Mouse (Mus musculus) CH12.LX (cell line): ENCODE measurements around the gene Suco. TPM values are rescaled to one million over a fixed set of nuclear protein-coding genes. Genes with fewer than 3 reads are reported as not detected.

ENCODE experiments used
- DNase-seq: peaks from one replicate; pipeline ENCODE4 v3.0.0-alpha.2; 2013; ENCODE audit errors: extremely low read depth
- H3K27ac ChIP-seq: 2 replicates; pipeline ENCODE4 v1.5.1; 2012; ENCODE audit warnings: low read depth, mild to moderate bottlenecking, control low read depth, moderate library complexity; ENCODE audit not compliant: insufficient read depth
- H3K27me3 ChIP-seq: replicated peaks from 2 replicates; pipeline ENCODE3; 2012; ENCODE audit warnings: inconsistent platforms
- H3K36me3 ChIP-seq, 2 experiments: replicated peaks in 1 of 2; 2 replicates each; pipeline versions ENCODE3 to v1.6.1; 2012; ENCODE audit warnings: inconsistent platforms in 1 of 2, low read length in 1 of 2, mild to moderate bottlenecking in 1 of 2, mixed read lengths in 1 of 2, moderate library complexity in 1 of 2; ENCODE audit not compliant: control insufficient read depth in 1 of 2, insufficient read depth in 1 of 2
- H3K4me1 ChIP-seq, 2 experiments: 2 replicates each; pipeline ENCODE4 v1.6.1; 2012; ENCODE audit warnings: inconsistent platforms in 1 of 2, moderate library complexity in 1 of 2; ENCODE audit not compliant: insufficient read depth in 2 of 2, control insufficient read depth in 1 of 2
- H3K4me2 ChIP-seq: 2 replicates; pipeline ENCODE4 v1.6.1; 2012; ENCODE audit warnings: low read depth, mild to moderate bottlenecking, control low read depth; ENCODE audit not compliant: poor library complexity, insufficient read depth, severe bottlenecking
- H3K4me3 ChIP-seq, 3 experiments: fragments of 150-350 bp in 1 of 3; sonication (generic) in 1 of 3; replicated peaks in 1 of 3; 2 replicates each; pipeline versions ENCODE3 to v1.5.1; 2011 to 2012; ENCODE audit warnings: low read depth in 2 of 3, low read length in 2 of 3, mild to moderate bottlenecking in 2 of 3, moderate library complexity in 2 of 3, control low read depth in 1 of 3, improper control_type of control experiment in 1 of 3, inconsistent platforms in 1 of 3, mixed read lengths in 1 of 3; ENCODE audit not compliant: poor library complexity in 1 of 3
- H3K79me2 ChIP-seq: replicated peaks from 2 replicates; pipeline ENCODE4 v1.6.1; 2012; ENCODE audit warnings: mild to moderate bottlenecking, moderate library complexity; ENCODE audit not compliant: control insufficient read depth, poor library complexity, insufficient read depth, severe bottlenecking; ENCODE audit errors: extremely low read depth
- H3K9ac ChIP-seq: 2 replicates; pipeline ENCODE4 v1.6.1; 2012; ENCODE audit warnings: low read depth, mild to moderate bottlenecking, control low read depth, moderate library complexity; ENCODE audit not compliant: insufficient read depth
- H3K9me3 ChIP-seq: replicated peaks from 2 replicates; pipeline ENCODE3; 2012; ENCODE audit warnings: low read length, inconsistent platforms, mixed read lengths
- ELF1 ChIP-seq: IDR thresholded peaks from 2 replicates; pipeline ENCODE4 v1.6.1; 2014; ENCODE audit warnings: low read depth, mild to moderate bottlenecking, inconsistent platforms, low read length, improper control_type of control experiment
- GABPA ChIP-seq: IDR thresholded peaks from 2 replicates; pipeline ENCODE4 v1.6.1; 2012; ENCODE audit warnings: low read depth, low read length, improper control_type of control experiment, inconsistent platforms; ENCODE audit not compliant: insufficient replicate concordance
- HCFC1 ChIP-seq: IDR thresholded peaks from 2 replicates; pipeline ENCODE4 v1.6.1; 2012; ENCODE audit warnings: low read depth, mild to moderate bottlenecking, inconsistent platforms, low read length, improper control_type of control experiment
- IRF4 ChIP-seq: IDR thresholded peaks from 2 replicates; pipeline ENCODE4 v1.6.1; 2014; ENCODE audit warnings: low read depth, mild to moderate bottlenecking, inconsistent platforms, low read length, improper control_type of control experiment
- JUND ChIP-seq: conservative IDR thresholded peaks from 2 replicates; pipeline ENCODE4 v1.6.1; 2011; ENCODE audit warnings: low read depth, low read length, improper control_type of control experiment
- KAT2A ChIP-seq: IDR thresholded peaks from 2 replicates; pipeline ENCODE4 v1.6.1; 2012; ENCODE audit warnings: low read length, improper control_type of control experiment, inconsistent platforms; ENCODE audit not compliant: insufficient replicate concordance
- MXI1 ChIP-seq: IDR thresholded peaks from 2 replicates; pipeline ENCODE4 v1.6.1; 2011; ENCODE audit warnings: mild to moderate bottlenecking, low read depth, low read length, improper control_type of control experiment
- MYC ChIP-seq: IDR thresholded peaks from 2 replicates; pipeline ENCODE4 v1.6.1; 2011; ENCODE audit warnings: low read depth, mild to moderate bottlenecking, improper control_type of control experiment, low read length
- NRF1 ChIP-seq: IDR thresholded peaks from 2 replicates; pipeline ENCODE4 v1.6.1; 2014; ENCODE audit warnings: low read depth, mild to moderate bottlenecking, inconsistent platforms, low read length, improper control_type of control experiment, moderate library complexity
- PAX5 ChIP-seq: IDR thresholded peaks from 2 replicates; pipeline ENCODE4 v1.6.1; 2012; ENCODE audit warnings: low read length, inconsistent platforms, mixed read lengths
- POLR2A ChIP-seq: IDR thresholded peaks from 2 replicates; pipeline ENCODE4 v1.6.1; 2011; ENCODE audit warnings: low read depth, mild to moderate bottlenecking, improper control_type of control experiment, low read length
- POLR2AphosphoS2 ChIP-seq: IDR thresholded peaks from 2 replicates; pipeline ENCODE4 v1.6.1; 2011; ENCODE audit warnings: low read depth, low read length, improper control_type of control experiment
- RAD21 ChIP-seq: IDR thresholded peaks from 2 replicates; pipeline ENCODE4 v1.6.1; 2011; ENCODE audit warnings: low read depth, mild to moderate bottlenecking, low read length, improper control_type of control experiment, moderate library complexity
- SIN3A ChIP-seq: IDR thresholded peaks from 2 replicates; pipeline ENCODE4 v1.6.1; 2012; ENCODE audit warnings: low read length, improper control_type of control experiment, inconsistent platforms
- SMC3 ChIP-seq: IDR thresholded peaks from 2 replicates; pipeline ENCODE4 v1.6.1; 2011; ENCODE audit warnings: low read depth, low read length, improper control_type of control experiment
- TBP ChIP-seq: conservative IDR thresholded peaks from 2 replicates; pipeline ENCODE4 v1.6.1; 2011; ENCODE audit warnings: low read depth, low read length, improper control_type of control experiment
- USF1 ChIP-seq: IDR thresholded peaks from 2 replicates; pipeline ENCODE4 v1.6.1; 2014; ENCODE audit warnings: low read depth, mild to moderate bottlenecking, inconsistent platforms, low read length, improper control_type of control experiment
- ZKSCAN1 ChIP-seq: IDR thresholded peaks from 2 replicates; pipeline ENCODE4 v1.6.1; 2012; ENCODE audit warnings: low read depth, inconsistent platforms, low read length, improper control_type of control experiment, borderline replicate concordance
- ZMIZ1 ChIP-seq: IDR thresholded peaks from 2 replicates; pipeline ENCODE4 v1.6.1; 2012; ENCODE audit warnings: low read depth, mild to moderate bottlenecking, inconsistent platforms, low read length, improper control_type of control experiment
- ZNF384 ChIP-seq: IDR thresholded peaks from 2 replicates; pipeline ENCODE4 v1.6.1; 2012; ENCODE audit warnings: low read depth, low read length, improper control_type of control experiment, inconsistent platforms
- dilution Hi-C: fragments of 300-500 bp; cut with MboI; formaldehyde crosslinking; loops from 2 replicates; pipeline ENCODE4 v1.14.3; 2020; ENCODE audit warnings: low sequenced_read_pairs; ENCODE audit not compliant: extremely low pct_unique_long_range_greater_than_20kb, extremely low pct_ligation_motif_present
- in situ Hi-C: fragments of 300-500 bp; cut with MboI; formaldehyde crosslinking; loops from 3 replicates; pipeline ENCODE4 v1.14.3; 2019; ENCODE audit warnings: low sequenced_read_pairs, low pct_ligation_motif_present, low pct_unique_long_range_greater_than_20kb, mixed read lengths
- polyA plus RNA-seq: library from polyadenylated mRNA; unstranded; fragments of >175 nt; gene quantifications from 2 replicates; pipeline ENCODE4 v1.2.1, GENCODE M21; 2012; ENCODE audit warnings: low read depth; ENCODE audit not compliant: insufficient read length
- total RNA-seq, 2 experiments: library from RNA; depleted of rRNA; stranded (reverse); fragments of 300-350 nt in 1 of 2; fragments of >200 nt in 1 of 2; gene quantifications; 2 replicates each; pipeline ENCODE4 v1.2.3; 2012 to 2014

The Suco gene
- total and polyA plus RNA-seq, 3 experiments = 21.8 to 41.9 (median 36.1) TPM

GRCm38 (mm10) chr1:161781594-161781993 lies 94.9 kb downstream of the Suco start:
- in situ Hi-C loops = no loop called here

GRCm38 (mm10) chr1:161779057-161779456 lies 97.4 kb downstream of the Suco start:
- DNase-seq = no peak
- in situ Hi-C loops = no loop called here

More at GRCm38 (mm10) chr1:161781594-161781993, 94.9 kb downstream of the Suco start:
- TF ChIP-seq MYC (no peak), HCFC1 (no peak), RAD21 (no peak), ZKSCAN1 (no peak), PAX5 (no peak), POLR2A (no peak), KAT2A (no peak), SIN3A (no peak), USF1 (no peak), NRF1 (no peak), POLR2AphosphoS2 (no peak), IRF4 (no peak), ZMIZ1 (no peak)
- Histone ChIP-seq H3K4me3 (no peak overlapping the region), H3K36me3 (no peaks in the 10 kb centered on the region), H3K4me1 (peaks cover 6 to 25% of the 10 kb centered on the region in 2 experiments; a peak in 3 of 4 replicates), H3K79me2 (no peaks in the 10 kb centered on the region), H3K9me3 (no peaks in the 10 kb centered on the region), H3K27ac (no peak overlapping the region), H3K9ac (no peak overlapping the region), H3K4me2 (no peak overlapping the region), H3K27me3 (no peaks in the 10 kb centered on the region)
- no peak for DNase-seq
- dilution Hi-C loops = no loop called here

More at GRCm38 (mm10) chr1:161779057-161779456, 97.4 kb downstream of the Suco start:
- H3K79me2 ChIP-seq = no peaks in the 10 kb centered on the region
- H3K27ac ChIP-seq = no peak overlapping the region
- H3K4me1 ChIP-seq = peaks cover 6 to 19% of the 10 kb centered on the region in 2 experiments; a peak in 3 of 4 replicates
- H3K27me3 ChIP-seq = no peaks in the 10 kb centered on the region
- no peaks in the 10 kb centered on the region for H3K9me3 ChIP-seq
- no peak overlapping the region for H3K4me3 ChIP-seq
- TF ChIP-seq JUND (no peak), POLR2AphosphoS2 (no peak), POLR2A (no peak), ELF1 (no peak), SMC3 (no peak), ZNF384 (no peak), SIN3A (no peak), MXI1 (no peak), GABPA (no peak), TBP (no peak), RAD21 (no peak)
- H3K36me3 ChIP-seq = no peaks in the 10 kb centered on the region
- dilution Hi-C loops = no loop called here
- no peak overlapping the region for H3K4me2 ChIP-seq
- H3K9ac ChIP-seq = no peak overlapping the region
